Mouse (Mus musculus): ENCODE results near the gene Ece2.

The Ece2 gene

GRCm38 (mm10) chr16:20690774-20691173, 61.1 kb downstream of the Ece2 start:
- DNase-seq (ENCODE audit: low spot score in 2 of 2), result no peak

- DNase-seq (ENCODE audit: low spot score in 2 of 2), result no peak
Observed at GRCm38 (mm10) chr16:20691617-20692016, 62.0 kb downstream of the Ece2 start.

- DNase-seq (ENCODE audit: low spot score in 2 of 2), result no peak
Observed at GRCm38 (mm10) chr16:20692241-20692965, 62.8 kb downstream of the Ece2 start.

- peak in 1 of 2 experiments; percentile 69 for DNase-seq (ENCODE audit: low spot score in 2 of 2)
Observed at GRCm38 (mm10) chr16:20693111-20693701, 63.6 kb downstream of the Ece2 start, which contains the start of gene Fam131a. TSS of gene Fam131a (plus strand) at chr16:20693241.

- DNase-seq (ENCODE audit: low spot score in 2 of 2), result no peak
Observed at GRCm38 (mm10) chr16:20694781-20695180, 65.2 kb downstream of the Ece2 start.

GRCm38 (mm10) chr16:20695622-20696323, 66.1 kb downstream of the Ece2 start:
- peak; percentile 31 to 66 for DNase-seq (ENCODE audit: low spot score in 2 of 2)

Data from spleen, postnatal 4 days (tissue).